Mouse (Mus musculus): ENCODE data around the gene Hnf4a.
A peak's percentile ranks its signal among the peaks of the same experiment; 100 is the strongest.
"Not testable (repeated sequence)": the region's sequence is repeated elsewhere in the genome, so short reads cannot be mapped to it uniquely, and the experiment has no call there.

Hnf4a gene

GRCm38 (mm10) chr2:163506300-163507004, at the start of gene Hnf4a:
Gene Hnf4a, plus strand, starts transcription at chr2:163506808.
- no peak for DNase-seq (ENCODE audit: low read depth, low spot score)

- no peak for DNase-seq (ENCODE audit: low read depth, low spot score)
These were observed 47.9 kb upstream of the Hnf4a start for GRCm38 (mm10) chr2:163458539-163459265.

- no peak for DNase-seq (ENCODE audit: low read depth, low spot score)
These were observed 47.2 kb upstream of the Hnf4a start for GRCm38 (mm10) chr2:163459380-163459779.

GRCm38 (mm10) chr2:163460622-163461021, 46.0 kb upstream of the Hnf4a start:
- no peak for DNase-seq (ENCODE audit: low read depth, low spot score)

GRCm38 (mm10) chr2:163461307-163461706, 45.3 kb upstream of the Hnf4a start:
- DNase-seq (ENCODE audit: low read depth, low spot score), result not testable (repeated sequence)

GRCm38 (mm10) chr2:163462386-163462785, 44.2 kb upstream of the Hnf4a start:
- DNase-seq (ENCODE audit: low read depth, low spot score), result no peak

GRCm38 (mm10) chr2:163462801-163463200, 43.8 kb upstream of the Hnf4a start:
- DNase-seq (ENCODE audit: low read depth, low spot score), result no peak

- DNase-seq (ENCODE audit: low read depth, low spot score), result no peak
These were observed 43.3 kb upstream of the Hnf4a start for GRCm38 (mm10) chr2:163463251-163463769.

- DNase-seq (ENCODE audit: low read depth, low spot score), result no peak
These were observed 42.6 kb upstream of the Hnf4a start for GRCm38 (mm10) chr2:163463998-163464397.

- no peak for DNase-seq (ENCODE audit: low read depth, low spot score)
These were observed 42.0 kb upstream of the Hnf4a start for GRCm38 (mm10) chr2:163464562-163464961.

GRCm38 (mm10) chr2:163466771-163467170, 39.8 kb upstream of the Hnf4a start:
- DNase-seq (ENCODE audit: low read depth, low spot score), result no peak

- DNase-seq (ENCODE audit: low read depth, low spot score), result no peak
These were observed 39.0 kb upstream of the Hnf4a start for GRCm38 (mm10) chr2:163467585-163467984.

- no peak for DNase-seq (ENCODE audit: low read depth, low spot score)
These were observed 37.7 kb upstream of the Hnf4a start for GRCm38 (mm10) chr2:163468866-163469265.

GRCm38 (mm10) chr2:163469711-163470110, 36.9 kb upstream of the Hnf4a start:
- no peak for DNase-seq (ENCODE audit: low read depth, low spot score)

- no peak for DNase-seq (ENCODE audit: low read depth, low spot score)
These were observed 35.5 kb upstream of the Hnf4a start for GRCm38 (mm10) chr2:163471136-163471535.

- peak; percentile 3 for DNase-seq (ENCODE audit: low read depth, low spot score)
These were observed 34.7 kb upstream of the Hnf4a start for GRCm38 (mm10) chr2:163471710-163472465.

- DNase-seq (ENCODE audit: low read depth, low spot score), result peak; percentile 96
These were observed 34.1 kb upstream of the Hnf4a start, which contains the start of gene Fitm2 for GRCm38 (mm10) chr2:163472466-163472851. Gene Fitm2, minus strand, starts transcription at chr2:163472629.

GRCm38 (mm10) chr2:163480191-163480825, 26.3 kb upstream of the Hnf4a start:
- no peak for DNase-seq (ENCODE audit: low read depth, low spot score)

- DNase-seq (ENCODE audit: low read depth, low spot score), result no peak
These were observed 25.0 kb upstream of the Hnf4a start for GRCm38 (mm10) chr2:163481539-163482029.

GRCm38 (mm10) chr2:163487360-163487759, 19.2 kb upstream of the Hnf4a start:
- no peak for DNase-seq (ENCODE audit: low read depth, low spot score)

- DNase-seq (ENCODE audit: low read depth, low spot score), result no peak
These were observed 16.8 kb upstream of the Hnf4a start for GRCm38 (mm10) chr2:163489725-163490291.

Measured in c-Kit-negative CD71-positive TER-119-positive erythroid progenitor cells, embryonic 14.5 days (primary cell).